Mouse (Mus musculus) kidney, adult 2 months (tissue): ENCODE data around the gene Ccer1.

ENCODE experiments used
- CTCF ChIP-seq: fragments of 200-500 bp; conservative IDR thresholded peaks from 2 replicates; pipeline ENCODE4 v1.5.1; 2011; ENCODE audit warnings: low read depth, mild to moderate bottlenecking, control low read depth, low read length, moderate library complexity, mixed read lengths; ENCODE audit not compliant: insufficient read depth, insufficient read length
- POLR2A ChIP-seq: fragments of 200-500 bp; IDR thresholded peaks from one replicate; pipeline ENCODE4 v1.6.1; 2011; ENCODE audit warnings: low read depth, low read length, control low read depth

- TF ChIP-seq CTCF (no peak), POLR2A (no peak)
Measured at GRCm38 (mm10) chr10:97659489-97659888, 33.4 kb upstream of the Ccer1 start.
